Mouse (Mus musculus): Measurements from ENCODE around the gene Evpl.

Evpl gene

GRCm38 (mm10) chr11:116174775-116175448, 63.0 kb downstream of the Evpl start:
- no peak for DNase-seq (ENCODE audit: low read depth, low spot score)

GRCm38 (mm10) chr11:116171959-116172358, 65.9 kb downstream of the Evpl start:
- no peak for DNase-seq (ENCODE audit: low read depth, low spot score)

All from A20 (cell line).